Mouse (Mus musculus) cerebellum, adult 2 months (tissue): Measurements from ENCODE around the gene Pank3.

ENCODE experiments used
- CTCF ChIP-seq: fragments of 200-500 bp; IDR thresholded peaks from 2 replicates; pipeline ENCODE4 v1.5.1; 2011; ENCODE audit warnings: low read depth, mild to moderate bottlenecking, control low read depth, low read length, moderate library complexity, borderline replicate concordance; ENCODE audit not compliant: insufficient read depth
- POLR2A ChIP-seq: fragments of 200-500 bp; IDR thresholded peaks from 2 replicates; pipeline ENCODE4 v1.6.1; 2011; ENCODE audit warnings: low read length, control low read depth, borderline replicate concordance; ENCODE audit not compliant: insufficient read depth

- TF ChIP-seq CTCF (no peak), POLR2A (no peak)
These were observed 13.2 kb downstream of the Pank3 start for GRCm38 (mm10) chr11:35782444-35782843.
